Mouse (Mus musculus) thymus, adult 2 months (tissue): Measurements from ENCODE around the gene Dynlt3. TPM values are rescaled to one million over a fixed set of nuclear protein-coding genes. Genes with fewer than 3 reads are reported as not detected.
A peak's percentile ranks its signal among the peaks of the same experiment; 100 is the strongest.
"Not testable (repeated sequence)": the region's sequence is repeated elsewhere in the genome, so short reads cannot be mapped to it uniquely, and the experiment has no call there.

Experiments used
- DNase-seq: peaks from one replicate; pipeline ENCODE4 v3.0.0; 2021
- H3K27ac ChIP-seq: fragments of 200-500 bp; 2 replicates; pipeline ENCODE4 v1.5.1; 2012; ENCODE audit warnings: low read length, control low read depth; ENCODE audit not compliant: control insufficient read depth, insufficient read depth
- H3K27me3 ChIP-seq: fragments of 200-500 bp; 2 replicates; pipeline ENCODE4 v1.6.1; 2012; ENCODE audit warnings: mild to moderate bottlenecking, low read length, moderate library complexity, mixed read lengths; ENCODE audit not compliant: control insufficient read depth, insufficient read depth
- H3K36me3 ChIP-seq: fragments of 200-500 bp; 2 replicates; pipeline ENCODE4 v1.6.1; 2012; ENCODE audit warnings: mild to moderate bottlenecking, low read length, moderate library complexity; ENCODE audit not compliant: control insufficient read depth, insufficient read depth
- H3K4me1 ChIP-seq: fragments of 200-500 bp; replicated peaks from 2 replicates; pipeline ENCODE4 v1.6.1; 2012; ENCODE audit warnings: low read length; ENCODE audit not compliant: control insufficient read depth, insufficient read depth
- H3K4me3 ChIP-seq: fragments of 200-500 bp; 2 replicates; pipeline ENCODE4 v1.5.1; 2012; ENCODE audit warnings: mild to moderate bottlenecking, low read length, control low read depth, moderate library complexity; ENCODE audit not compliant: control insufficient read depth, insufficient read depth
- CTCF ChIP-seq: fragments of 200-500 bp; IDR thresholded peaks from 2 replicates; pipeline ENCODE4 v1.5.1; 2012; ENCODE audit warnings: mild to moderate bottlenecking, control low read depth, low read length, moderate library complexity, borderline replicate concordance; ENCODE audit not compliant: control insufficient read depth, poor library complexity, insufficient read depth; ENCODE audit errors: extremely low read depth
- POLR2A ChIP-seq: fragments of 200-500 bp; IDR thresholded peaks from 2 replicates; pipeline ENCODE4 v1.6.1; 2012; ENCODE audit warnings: mild to moderate bottlenecking, low read length, control low read depth, moderate library complexity; ENCODE audit not compliant: control insufficient read depth, poor library complexity, insufficient read depth; ENCODE audit errors: extremely low read depth
- WGBS: fragments of 180-500 bp; shearing (Covaris S2); methylation state at CpG from one replicate; pipeline ENCODE4 v1.1.7; 2018; 5-methylcytosine and 5-hydroxymethylcytosine counted together
- polyA plus RNA-seq: library from polyadenylated mRNA; depleted of rRNA; stranded (reverse); fragments of >200 nt; gene quantifications from 2 replicates; pipeline ENCODE4 v1.2.3, GENCODE M21; 2012; rRNA removed

Dynlt3 gene
- 9.5 and 9.8 TPM in 2 replicates for polyA plus RNA-seq

DNA sequence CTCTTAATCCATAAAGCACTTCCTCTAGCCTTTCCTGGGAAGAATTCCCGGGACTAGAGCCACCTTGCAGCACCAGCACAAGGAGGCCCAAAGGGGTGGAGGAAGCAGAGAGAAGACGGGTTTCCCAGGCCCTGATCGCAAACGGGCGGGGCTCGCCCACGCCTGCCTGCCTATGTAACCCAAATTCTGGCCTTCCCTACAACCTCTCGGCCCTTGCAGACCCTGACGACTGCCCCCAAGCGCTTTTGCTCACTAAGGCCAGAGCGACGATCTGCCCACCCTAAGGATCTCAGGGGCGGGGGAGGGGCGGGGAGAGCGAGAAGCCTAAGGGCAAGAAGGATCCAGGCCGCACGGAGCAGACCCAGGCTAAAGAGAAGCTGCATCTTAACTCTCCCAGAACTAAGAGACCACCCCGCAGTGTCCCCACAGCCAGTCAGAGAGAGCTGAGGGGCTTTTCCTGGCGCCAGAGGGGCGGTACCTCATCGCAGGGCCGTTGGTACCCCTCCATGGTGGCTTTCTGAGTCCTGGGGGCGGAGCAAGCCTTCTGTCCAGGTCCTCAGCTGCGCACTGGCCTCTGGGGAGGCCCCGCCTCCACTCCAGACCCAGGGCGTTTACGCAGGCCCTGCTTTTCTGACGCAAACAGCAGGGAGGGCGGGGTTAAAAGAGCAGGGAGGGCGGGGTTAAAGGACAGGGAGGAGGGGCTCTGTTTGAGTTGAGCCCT, at the start of gene Dynlt3:
Gene Dynlt3 (minus strand): TSS at position 613 of the 721 bp plus-strand sequence.
- H3K36me3 ChIP-seq: no peaks in the 10 kb centered on the region
- no peaks in the 10 kb centered on the region for H3K4me1 ChIP-seq
- 0 out of 2 replicates have a peak, but pooled peaks have one; percentile 27 for TF ChIP-seq POLR2A
- no peak for TF ChIP-seq CTCF
- DNase-seq: peak; percentile 62
- H3K27ac ChIP-seq: peak within 1 kb of the TSS; percentile 54
- no peaks in the 10 kb centered on the region for H3K27me3 ChIP-seq
- H3K4me3 ChIP-seq: peak within 1 kb of the TSS; percentile 96
- 2% methylated on average over 30 of the region's 30 CpGs for WGBS

- no peaks in the 10 kb centered on the region for H3K27me3 ChIP-seq
- TF ChIP-seq CTCF: no peak
- no peak for TF ChIP-seq POLR2A
- no peak overlapping the region for H3K4me3 ChIP-seq
- WGBS: 89% methylated on average over 3 of the region's 3 CpGs
- H3K36me3 ChIP-seq: no peaks in the 10 kb centered on the region
- H3K27ac ChIP-seq: no peak overlapping the region
- DNase-seq: no peak
- no peaks in the 10 kb centered on the region for H3K4me1 ChIP-seq
Measured at GRCm38 (mm10) chrX:9699815-9700214, 37.0 kb upstream of the Dynlt3 start.

- 93% methylated on average over 6 of the region's 6 CpGs for WGBS
- no peaks in the 10 kb centered on the region for H3K4me1 ChIP-seq
- H3K36me3 ChIP-seq: no peaks in the 10 kb centered on the region
- H3K27me3 ChIP-seq: no peaks in the 10 kb centered on the region
- TF ChIP-seq CTCF: no peak
- TF ChIP-seq POLR2A: no peak
- no peak for DNase-seq
- no peak overlapping the region for H3K4me3 ChIP-seq
- H3K27ac ChIP-seq: no peak overlapping the region
Measured at GRCm38 (mm10) chrX:9695997-9696396, 33.2 kb upstream of the Dynlt3 start.

DNA sequence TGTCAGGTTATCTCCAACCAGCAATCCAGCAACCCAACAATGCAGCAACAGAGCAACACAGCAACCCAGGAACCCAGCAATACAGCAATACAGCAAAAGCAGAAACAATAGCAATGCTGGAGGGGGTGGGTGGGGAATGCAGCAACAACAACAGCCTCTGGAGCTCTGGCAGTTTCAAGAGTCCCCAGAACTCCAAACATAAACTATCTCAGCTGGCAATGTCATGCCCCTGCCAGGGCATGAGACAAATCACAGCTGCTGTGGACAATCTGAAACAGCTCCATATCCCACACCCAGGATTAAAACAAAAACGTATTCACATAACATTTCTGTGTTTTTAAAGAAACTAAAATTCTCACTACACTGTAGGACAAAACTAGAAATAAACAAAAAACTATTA, 9.2 kb upstream of the Dynlt3 start:
- TF ChIP-seq CTCF (no peak), POLR2A (no peak)
- no peak overlapping the region for H3K4me3 ChIP-seq

GRCm38 (mm10) chrX:9671418-9671817, 8.6 kb upstream of the Dynlt3 start:
- H3K27me3 ChIP-seq: no peaks in the 10 kb centered on the region
- no peak overlapping the region for H3K27ac ChIP-seq
- no peak overlapping the region for H3K4me3 ChIP-seq
- no peak for TF ChIP-seq POLR2A
- no peak for TF ChIP-seq CTCF
- 88% methylated on average over 2 of the region's 3 CpGs for WGBS
- DNase-seq: no peak
- H3K4me1 ChIP-seq: no peaks in the 10 kb centered on the region
- no peaks in the 10 kb centered on the region for H3K36me3 ChIP-seq

More for the DNA sequence above, 9.2 kb upstream of the Dynlt3 start:
- Histone ChIP-seq H3K4me1 (no peaks in the 10 kb centered on the region), H3K27me3 (no peaks in the 10 kb centered on the region), H3K36me3 (no peaks in the 10 kb centered on the region), H3K27ac (no peak overlapping the region)
- no peak for DNase-seq
- WGBS: 83% methylated on average over 1 of the region's 1 CpGs

- WGBS: 90% methylated on average over 3 of the region's 3 CpGs
- TF ChIP-seq POLR2A: no peak
- no peak for TF ChIP-seq CTCF
Measured at GRCm38 (mm10) chrX:9652806-9653205, 10.0 kb downstream of the Dynlt3 start.

GRCm38 (mm10) chrX:9640594-9640993, 22.2 kb downstream of the Dynlt3 start:
- WGBS: 86% methylated on average over 5 of the region's 5 CpGs
- not testable (repeated sequence) for H3K4me1 ChIP-seq, H3K36me3 ChIP-seq, H3K27me3 ChIP-seq, H3K4me3 ChIP-seq, DNase-seq, H3K27ac ChIP-seq

More at GRCm38 (mm10) chrX:9652806-9653205, 10.0 kb downstream of the Dynlt3 start:
- Histone ChIP-seq H3K27me3 (no peaks in the 10 kb centered on the region), H3K27ac (no peak overlapping the region), H3K36me3 (no peaks in the 10 kb centered on the region), H3K4me3 (no peak overlapping the region), H3K4me1 (no peaks in the 10 kb centered on the region)
- DNase-seq: no peak

DNA sequence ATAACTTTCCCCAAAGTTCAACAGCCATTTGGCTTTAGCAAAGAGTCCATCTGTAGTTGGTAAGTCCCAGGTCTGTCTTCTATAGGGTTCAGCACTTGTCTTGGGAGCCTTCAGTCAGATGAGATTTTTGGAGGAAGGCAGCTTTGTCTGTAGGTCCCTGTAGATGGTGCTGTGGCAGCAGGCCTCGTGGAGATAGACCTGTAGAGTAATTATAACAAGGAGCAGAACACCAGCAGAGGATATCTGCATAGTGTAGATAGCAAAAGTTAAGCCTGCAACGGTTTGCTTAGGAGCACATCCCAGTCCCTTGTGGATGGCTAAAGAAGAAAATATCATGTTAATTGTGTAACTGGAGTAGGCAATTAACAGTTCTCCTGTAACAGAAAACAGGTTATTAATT, 22.7 kb downstream of the Dynlt3 start:
- not testable (repeated sequence) for H3K36me3 ChIP-seq, H3K27ac ChIP-seq, DNase-seq, H3K4me3 ChIP-seq, H3K27me3 ChIP-seq, H3K4me1 ChIP-seq
- WGBS: 47% methylated on average over 2 of the region's 2 CpGs

Other genes starting within 250 kb of the Dynlt3 start
- 3.3 and 3.9 TPM in 2 replicates for gene Cybb, start 175.2 kb downstream of the Dynlt3 start, polyA plus RNA-seq
- gene H2al1o, start 90.6 kb downstream of the Dynlt3 start, polyA plus RNA-seq: not detected in 2 replicates
- gene Hypm, start 183.9 kb upstream of the Dynlt3 start, polyA plus RNA-seq: not detected in 2 replicates
- not detected in 2 replicates for gene H2al3, start 186.7 kb upstream of the Dynlt3 start, polyA plus RNA-seq
- gene Sytl5, start 222.6 kb upstream of the Dynlt3 start, polyA plus RNA-seq: not detected in 2 replicates